Mouse (Mus musculus): ENCODE measurements around the gene Cysltr2. TPM values are rescaled to one million over a fixed set of nuclear protein-coding genes. Genes with fewer than 3 reads are reported as not detected.

Gene Cysltr2
- 0.54 to 2.1 TPM (median 1.4 TPM) in 4 replicates for total RNA-seq (2023)

GRCm38 (mm10) chr14:73048937-73049336, at the start of gene Cysltr2:
TSS of gene Cysltr2 (minus strand) at chr14:73049114.

Other genes starting within 250 kb of the Cysltr2 start
- gene Rcbtb2, start 73.9 kb upstream of the Cysltr2 start, total RNA-seq (2023) = 15.8 to 20.7 TPM (median 17.9 TPM) in 4 replicates
- 4.2 to 5.1 TPM (median 4.7 TPM) in 4 replicates for gene Lpar6, start 188.8 kb upstream of the Cysltr2 start, total RNA-seq (2023)

Measured in B cell, adult 62 days (primary cell).